Mouse (Mus musculus) lung, postnatal 0 days (tissue): Measurements from ENCODE around the gene Vps72.

ENCODE experiments used
- CTCF ChIP-seq: IDR thresholded peaks from 2 replicates; pipeline ENCODE4 v1.5.1; 2016; ENCODE audit warnings: antibody characterized with exemption, mild to moderate bottlenecking
- EP300 ChIP-seq: IDR thresholded peaks from 2 replicates; pipeline ENCODE4 v1.6.1; 2016; ENCODE audit warnings: antibody characterized with exemption, mild to moderate bottlenecking, control low read depth

GRCm38 (mm10) chr3:95100854-95101253 lies 10.0 kb upstream of the Vps72 start:
- no peak for TF ChIP-seq CTCF
- TF ChIP-seq EP300: no peak
